Mouse (Mus musculus) embryonic facial prominence, embryonic 10.5 days (tissue): ENCODE data around the gene Schip1. TPM values are rescaled to one million over a fixed set of nuclear protein-coding genes. Genes with fewer than 3 reads are reported as not detected.
"Not testable (repeated sequence)": the region's sequence is repeated elsewhere in the genome, so short reads cannot be mapped to it uniquely, and the experiment has no call there.

Experiments
- DNase-seq: peaks from one replicate; pipeline ENCODE4 v3.0.0-alpha.2; 2017; ENCODE audit warnings: low spot score
- H3K27ac ChIP-seq: fragments of 300-500 bp; sonication (generic); replicated peaks from 2 replicates; pipeline ENCODE4 v1.5.1; 2016; ENCODE audit warnings: mild to moderate bottlenecking
- H3K27me3 ChIP-seq: fragments of 300-500 bp; sonication (generic); replicated peaks from 2 replicates; pipeline ENCODE4 v1.6.1; 2016; ENCODE audit warnings: low read depth, mild to moderate bottlenecking; ENCODE audit not compliant: poor library complexity, severe bottlenecking
- H3K36me3 ChIP-seq: fragments of 300-500 bp; sonication (generic); replicated peaks from 2 replicates; pipeline ENCODE4 v1.6.1; 2016; ENCODE audit warnings: mild to moderate bottlenecking, moderate library complexity
- H3K4me1 ChIP-seq: fragments of 300-500 bp; sonication (generic); 2 replicates; pipeline ENCODE4 v1.6.1; 2016
- H3K4me3 ChIP-seq: fragments of 300-500 bp; sonication (generic); 2 replicates; pipeline ENCODE4 v1.5.1; 2016; ENCODE audit warnings: mild to moderate bottlenecking, moderate library complexity
- H3K9me3 ChIP-seq: fragments of 300-500 bp; sonication (generic); 2 replicates; pipeline ENCODE4 v1.6.1; 2016; ENCODE audit warnings: mild to moderate bottlenecking
- WGBS: fragments of 180-500 bp; shearing (Covaris S2); methylation state at CpG from one replicate; pipeline ENCODE4 v1.1.7; 2016; 5-methylcytosine and 5-hydroxymethylcytosine counted together
- polyA plus RNA-seq: library from polyadenylated mRNA; unstranded; fragments of >200 nt; fragmentation: Nextera tagmentation; extraction: Ambion mirVana; gene quantifications from 2 replicates; pipeline ENCODE4 v1.2.1, GENCODE M21; 2016

Schip1 gene
- polyA plus RNA-seq, 1 experiment from 2014 or later: 39.4 TPM

DNA sequence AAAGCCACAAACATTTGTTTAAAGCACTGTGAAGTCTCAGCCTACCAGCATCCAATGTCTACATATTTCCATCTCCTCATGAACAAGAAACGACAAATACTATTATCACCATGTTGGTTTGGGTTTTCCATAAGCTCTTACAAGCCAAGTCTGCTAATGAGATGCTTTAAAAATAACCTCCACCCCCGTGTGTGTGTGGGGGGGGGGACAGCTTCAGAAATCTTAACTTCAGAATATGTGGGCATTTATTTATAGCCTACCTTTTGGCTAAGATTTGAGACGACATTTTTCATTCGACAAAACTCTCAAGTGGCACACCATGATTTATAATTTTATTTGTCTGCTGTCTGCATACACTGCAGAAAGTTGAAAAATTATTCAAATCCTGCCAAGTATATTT is 12.8 kb downstream of the Schip1 start:
- no peak overlapping the region for H3K27ac ChIP-seq
- H3K4me1 ChIP-seq: no peaks in the 10 kb centered on the region
- H3K36me3 ChIP-seq: no peaks in the 10 kb centered on the region
- no peak for DNase-seq
- no peaks in the 10 kb centered on the region for H3K9me3 ChIP-seq
- H3K4me3 ChIP-seq: no peak overlapping the region
- no peaks in the 10 kb centered on the region for H3K27me3 ChIP-seq
- WGBS: 84% methylated on average over 4 of the region's 4 CpGs

DNA sequence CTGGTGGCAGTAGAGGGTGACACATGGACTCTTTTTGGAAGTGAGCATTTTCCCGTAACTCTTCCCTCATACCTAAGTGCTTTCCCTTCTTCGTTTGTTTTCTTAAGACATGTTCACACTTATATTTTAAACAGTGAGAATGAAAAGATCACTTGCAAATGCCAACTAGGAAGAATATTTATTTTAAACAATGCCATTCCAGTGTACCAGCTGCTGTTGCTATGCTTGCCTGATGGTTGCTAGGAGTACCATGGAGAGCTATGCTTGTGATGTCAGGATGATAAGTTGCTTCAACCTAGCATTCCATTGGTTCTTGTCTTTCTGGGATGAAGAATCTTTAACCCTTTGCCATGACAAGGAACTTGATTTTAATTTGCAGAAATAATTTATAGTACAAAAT is 20.4 kb downstream of the Schip1 start:
- Histone ChIP-seq H3K4me1 (no peaks in the 10 kb centered on the region), H3K36me3 (no peaks in the 10 kb centered on the region), H3K9me3 (no peaks in the 10 kb centered on the region), H3K4me3 (no peak overlapping the region), H3K27ac (no peak overlapping the region), H3K27me3 (no peaks in the 10 kb centered on the region)
- no peak for DNase-seq
- WGBS: 85% methylated on average over 2 of the region's 2 CpGs

DNA sequence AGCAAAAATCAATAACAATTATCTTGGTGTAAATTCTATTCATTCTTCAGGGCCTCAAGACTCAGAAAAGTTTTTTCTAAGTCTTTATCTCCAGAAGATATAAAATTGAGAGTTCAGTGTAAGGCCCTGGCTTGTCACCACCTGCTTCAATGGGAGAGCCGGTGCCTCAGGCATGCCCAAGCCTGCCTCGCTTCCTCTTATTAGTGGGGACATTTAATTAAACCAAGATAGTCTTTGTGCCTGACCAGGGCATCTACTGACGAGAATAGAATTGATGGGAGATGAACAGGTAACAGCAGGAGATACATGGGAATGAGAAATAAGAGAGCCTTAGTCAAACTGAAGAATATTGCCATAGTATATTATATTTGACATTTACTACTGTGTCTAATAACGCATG is 27.5 kb downstream of the Schip1 start:
- no peaks in the 10 kb centered on the region for H3K9me3 ChIP-seq
- H3K4me3 ChIP-seq: no peak overlapping the region
- H3K4me1 ChIP-seq: no peaks in the 10 kb centered on the region
- 77% methylated on average over 4 of the region's 4 CpGs for WGBS
- no peak overlapping the region for H3K27ac ChIP-seq
- H3K36me3 ChIP-seq: no peaks in the 10 kb centered on the region
- H3K27me3 ChIP-seq: no peaks in the 10 kb centered on the region
- DNase-seq: no peak

DNA sequence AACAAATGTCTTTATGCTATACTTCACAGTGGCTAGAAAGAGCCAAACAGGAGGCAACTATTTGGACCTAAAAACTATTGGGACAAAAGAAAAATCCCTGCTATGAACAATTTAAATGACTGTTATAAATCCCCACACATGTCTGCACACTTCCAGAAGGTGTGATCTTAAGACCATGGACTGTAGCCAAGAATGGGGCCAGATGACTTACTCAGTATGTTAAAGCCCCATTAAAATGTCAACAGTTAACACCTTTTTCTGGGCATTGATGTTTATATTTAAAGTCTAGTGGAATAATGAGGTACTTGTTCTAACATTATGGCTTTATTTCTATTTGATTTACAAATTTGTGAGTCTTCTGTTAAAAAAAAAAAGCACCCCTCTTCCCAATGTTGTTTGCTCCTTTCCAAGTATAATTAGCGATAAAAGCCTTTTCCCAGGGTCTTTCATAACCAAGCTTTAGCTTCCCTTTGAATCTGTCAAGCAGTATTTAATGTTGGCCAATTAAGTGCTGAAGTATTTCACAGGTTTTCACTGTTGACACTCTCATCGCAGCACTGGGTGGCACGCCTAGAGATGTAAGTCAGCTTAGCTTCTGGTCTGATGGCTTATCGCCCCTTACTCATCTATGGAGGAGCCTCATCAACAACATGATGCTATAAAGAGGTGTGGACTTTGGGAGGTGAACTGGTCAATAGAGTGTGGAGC is 32.3 kb downstream of the Schip1 start:
- DNase-seq: no peak
- no peaks in the 10 kb centered on the region for H3K9me3 ChIP-seq
- no peaks in the 10 kb centered on the region for H3K36me3 ChIP-seq
- no peaks in the 10 kb centered on the region for H3K27me3 ChIP-seq
- H3K4me1 ChIP-seq: no peaks in the 10 kb centered on the region
- no peak overlapping the region for H3K4me3 ChIP-seq
- no peak overlapping the region for H3K27ac ChIP-seq
- 81% methylated on average over 4 of the region's 4 CpGs for WGBS

DNA sequence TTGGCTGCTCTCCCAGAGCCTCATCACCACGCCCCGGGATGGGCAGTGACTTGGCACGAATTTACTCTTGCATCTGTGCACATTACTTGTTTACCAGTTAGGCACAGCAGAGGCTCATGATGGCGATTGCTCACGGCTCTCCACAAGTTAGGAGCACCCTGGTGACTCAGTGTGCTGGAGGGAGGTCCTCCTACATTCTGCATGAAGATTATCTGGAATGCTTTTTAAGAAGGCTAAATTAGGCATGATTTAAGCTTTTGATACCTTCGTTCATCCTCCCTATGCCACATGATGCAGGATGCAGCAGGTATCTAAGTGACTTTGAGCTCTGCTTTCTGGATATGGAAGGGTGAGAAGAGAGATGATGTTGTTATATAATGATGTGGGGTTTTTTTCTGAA is 35.0 kb downstream of the Schip1 start:
- H3K27ac ChIP-seq, H3K4me3 ChIP-seq, H3K27me3 ChIP-seq, H3K4me1 ChIP-seq, DNase-seq, H3K9me3 ChIP-seq, H3K36me3 ChIP-seq: not testable (repeated sequence)
- 94% methylated on average over 6 of the region's 6 CpGs for WGBS

DNA sequence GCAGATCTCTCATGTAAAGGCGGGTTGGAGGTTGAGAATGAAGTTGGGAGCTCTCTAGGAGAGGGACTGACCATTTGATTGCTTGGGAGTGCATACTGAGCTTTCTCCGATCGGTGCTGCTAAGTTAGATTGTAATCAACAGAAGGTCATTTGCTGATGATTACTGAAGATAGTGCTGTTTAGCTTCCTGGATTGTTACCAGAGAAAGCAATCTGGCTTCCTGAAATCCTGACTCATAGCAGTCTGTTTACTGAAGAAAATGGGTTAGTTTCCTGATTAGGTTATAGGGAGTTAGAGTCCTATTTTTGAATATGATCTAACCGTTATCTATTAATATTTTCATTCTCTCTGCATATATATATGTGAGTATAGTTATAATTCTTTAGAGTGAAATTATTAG is 36.7 kb downstream of the Schip1 start:
- DNase-seq: no peak
- Histone ChIP-seq H3K27ac (no peak overlapping the region), H3K9me3 (no peaks in the 10 kb centered on the region), H3K27me3 (no peaks in the 10 kb centered on the region), H3K4me1 (no peaks in the 10 kb centered on the region), H3K36me3 (no peaks in the 10 kb centered on the region), H3K4me3 (no peak overlapping the region)
- WGBS: 73% methylated on average over 4 of the region's 4 CpGs

DNA sequence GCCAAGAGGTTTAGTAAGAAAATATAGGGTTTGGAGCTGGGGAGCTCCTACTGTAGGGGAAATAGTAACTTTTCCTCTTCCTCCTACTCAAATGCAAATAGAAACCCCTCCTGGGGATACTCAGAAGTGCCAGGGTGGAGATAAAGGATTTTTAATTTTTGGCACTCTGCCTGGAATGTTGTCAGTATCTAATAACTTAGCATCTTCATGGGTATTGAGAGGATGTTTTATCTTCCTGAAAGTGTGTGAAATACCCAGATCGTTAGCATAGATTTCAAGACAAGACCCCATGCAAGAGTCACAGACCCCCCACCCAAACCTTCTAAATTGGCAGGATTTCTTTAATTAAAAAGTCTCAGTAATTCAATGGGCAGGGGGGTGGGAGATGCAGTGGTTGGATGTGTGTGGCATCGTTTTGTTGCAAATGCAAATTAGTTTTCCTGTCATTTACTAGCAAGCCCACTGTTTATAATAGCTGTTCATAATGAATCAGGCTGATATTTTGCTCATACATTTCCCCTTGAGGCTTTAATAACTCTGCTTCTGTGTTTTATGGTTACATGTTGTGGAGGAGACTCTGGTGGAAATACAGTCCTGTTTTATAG is 40.6 kb downstream of the Schip1 start:
- Histone ChIP-seq H3K27me3 (no peaks in the 10 kb centered on the region), H3K4me1 (no peaks in the 10 kb centered on the region), H3K9me3 (no peaks in the 10 kb centered on the region), H3K4me3 (no peak overlapping the region), H3K36me3 (no peaks in the 10 kb centered on the region), H3K27ac (no peak overlapping the region)
- 81% methylated on average over 2 of the region's 2 CpGs for WGBS
- no peak for DNase-seq

DNA sequence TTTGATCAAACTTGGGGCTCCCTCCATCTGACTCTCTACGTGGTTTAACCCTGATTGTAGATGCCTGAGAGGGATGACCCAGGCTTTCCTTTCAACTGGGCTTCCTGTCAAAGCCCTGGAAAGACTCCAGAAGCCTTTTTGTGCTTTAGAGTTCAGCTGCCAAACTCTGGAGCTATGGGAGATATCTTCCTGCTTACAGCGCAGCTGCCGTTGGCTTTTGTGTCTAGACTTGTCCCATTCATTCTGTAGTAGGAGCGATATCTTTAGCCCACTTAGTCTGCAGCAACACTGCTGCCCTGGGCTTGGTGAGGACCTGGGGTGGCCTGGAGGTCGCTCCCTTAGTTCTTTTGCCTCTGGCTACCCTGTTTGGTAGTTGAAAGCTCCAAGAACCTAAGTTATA is 56.7 kb downstream of the Schip1 start:
- no peak for DNase-seq

DNA sequence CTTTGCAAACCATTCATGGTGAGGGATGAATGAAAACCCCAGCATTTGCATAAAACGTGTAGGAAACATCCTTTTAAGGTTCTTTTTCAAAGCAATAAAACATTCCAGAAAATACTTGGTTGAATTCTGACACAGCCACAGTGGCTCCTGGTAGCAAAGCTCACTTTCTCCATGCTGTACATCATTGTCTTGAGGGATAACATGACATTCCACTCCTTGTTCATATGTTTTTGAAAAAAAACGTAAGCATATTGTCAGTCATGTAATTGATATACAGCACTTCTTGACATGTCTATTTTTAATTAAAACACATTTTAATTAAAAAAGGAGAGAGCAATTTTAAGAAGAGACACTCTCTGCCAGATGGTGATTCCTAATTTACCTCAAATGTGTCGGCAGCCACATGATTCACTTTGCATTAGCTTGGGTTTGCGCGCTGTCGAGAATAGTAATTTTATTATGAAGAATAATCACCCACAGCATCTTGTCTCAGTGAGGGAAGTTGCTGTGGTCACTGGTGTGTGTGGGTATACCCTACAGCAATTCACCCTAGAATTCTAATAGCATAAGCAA is 61.8 kb downstream of the Schip1 start:
- Histone ChIP-seq H3K9me3 (no peaks in the 10 kb centered on the region), H3K27ac (no peak overlapping the region), H3K27me3 (no peaks in the 10 kb centered on the region), H3K4me1 (no peaks in the 10 kb centered on the region), H3K36me3 (no peaks in the 10 kb centered on the region), H3K4me3 (no peak overlapping the region)
- WGBS: 79% methylated on average over 6 of the region's 6 CpGs
- no peak for DNase-seq

More for the DNA sequence above, 56.7 kb downstream of the Schip1 start:
- H3K27me3 ChIP-seq: no peaks in the 10 kb centered on the region
- no peak overlapping the region for H3K4me3 ChIP-seq
- no peak overlapping the region for H3K27ac ChIP-seq
- WGBS: 71% methylated on average over 5 of the region's 5 CpGs
- H3K36me3 ChIP-seq: no peaks in the 10 kb centered on the region
- no peaks in the 10 kb centered on the region for H3K4me1 ChIP-seq
- H3K9me3 ChIP-seq: no peaks in the 10 kb centered on the region

DNA sequence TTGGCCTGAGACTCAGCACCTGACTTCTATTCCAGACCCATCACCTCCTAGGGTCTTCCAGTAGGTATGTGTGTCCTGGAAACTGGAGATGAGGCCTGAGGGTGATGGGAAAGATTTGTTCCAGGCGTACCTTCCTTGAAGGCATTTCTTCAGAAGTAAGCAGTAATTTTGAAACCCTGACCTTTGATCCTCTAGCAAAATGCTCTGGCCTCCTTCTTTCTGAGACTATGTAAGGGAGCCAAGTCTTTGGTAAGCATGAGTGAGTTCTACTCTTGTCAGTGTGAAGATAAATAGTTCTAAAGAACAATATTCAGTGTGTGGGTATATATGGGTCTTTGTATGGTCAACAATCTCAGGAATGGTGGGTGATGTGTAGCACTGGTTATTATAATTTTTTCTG is 65.8 kb downstream of the Schip1 start:
- Histone ChIP-seq H3K9me3 (no peaks in the 10 kb centered on the region), H3K36me3 (no peaks in the 10 kb centered on the region), H3K27ac (no peak overlapping the region), H3K4me3 (no peak overlapping the region), H3K27me3 (no peaks in the 10 kb centered on the region), H3K4me1 (no peaks in the 10 kb centered on the region)
- DNase-seq: no peak
- 84% methylated on average over 1 of the region's 1 CpGs for WGBS

DNA sequence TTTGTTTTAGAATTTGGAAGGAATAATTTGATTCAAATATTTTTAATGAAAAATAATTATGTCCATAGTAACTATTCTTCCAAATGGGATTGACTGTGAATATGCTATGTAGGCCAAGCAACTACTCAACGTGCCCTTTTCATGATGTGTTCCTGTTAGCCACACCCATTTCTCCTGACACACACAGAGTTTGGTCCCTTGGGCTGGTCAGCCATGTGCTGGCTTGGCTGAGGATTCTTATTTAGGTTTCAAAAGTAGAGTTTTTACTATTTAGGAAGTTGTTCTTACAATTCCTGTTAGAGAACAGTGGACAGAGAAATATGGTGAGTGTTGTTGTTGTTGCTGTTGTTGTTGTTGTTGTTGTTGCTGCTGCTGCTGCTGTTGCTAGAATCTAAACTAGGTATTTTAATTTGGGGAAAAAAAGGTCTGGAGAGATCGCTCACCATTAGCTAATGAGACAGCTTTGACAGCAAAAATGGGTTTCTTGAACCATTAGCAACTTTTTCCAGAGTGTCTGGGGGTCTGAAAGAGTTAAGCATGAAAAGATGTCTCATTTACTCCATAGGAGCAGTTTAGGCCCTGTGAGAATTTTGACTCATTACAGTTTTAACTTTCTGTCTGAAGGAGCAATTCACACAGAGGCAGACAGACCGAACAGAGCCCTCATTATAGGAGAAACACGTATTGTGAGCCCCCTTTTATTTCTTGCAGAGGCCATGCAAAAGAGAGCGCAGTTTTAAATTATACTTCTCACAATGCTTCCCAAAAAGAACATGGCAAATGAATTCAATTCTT is 74.4 kb downstream of the Schip1 start:
- no peak overlapping the region for H3K27ac ChIP-seq
- no peaks in the 10 kb centered on the region for H3K9me3 ChIP-seq
- no peaks in the 10 kb centered on the region for H3K36me3 ChIP-seq
- H3K4me3 ChIP-seq: no peak overlapping the region
- WGBS: 63% methylated on average over 5 of the region's 5 CpGs
- H3K4me1 ChIP-seq: no peaks in the 10 kb centered on the region
- no peaks in the 10 kb centered on the region for H3K27me3 ChIP-seq
- no peak for DNase-seq

DNA sequence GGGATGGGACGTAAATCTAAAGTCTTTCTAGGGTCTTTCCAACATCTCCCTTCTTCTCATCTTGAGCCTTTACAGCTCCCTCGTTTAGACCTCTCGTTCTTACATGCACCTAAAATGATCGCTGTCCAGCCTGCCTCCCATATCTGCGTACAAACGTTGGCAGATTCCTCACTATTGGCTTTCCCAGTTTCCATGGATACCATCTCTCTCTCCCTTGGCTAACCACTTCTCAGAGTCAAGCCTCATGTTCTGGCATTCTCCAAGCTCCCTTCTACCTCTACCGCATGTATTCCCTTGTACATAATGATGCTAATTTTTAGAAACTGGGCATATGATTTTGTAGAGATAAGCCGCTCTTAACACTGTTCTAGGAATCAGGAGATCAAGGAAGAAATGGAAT is 86.1 kb downstream of the Schip1 start:
- no peaks in the 10 kb centered on the region for H3K27me3 ChIP-seq
- DNase-seq: no peak
- H3K4me3 ChIP-seq: no peak overlapping the region
- no peaks in the 10 kb centered on the region for H3K9me3 ChIP-seq
- H3K27ac ChIP-seq: no peak overlapping the region
- no peaks in the 10 kb centered on the region for H3K4me1 ChIP-seq
- no peaks in the 10 kb centered on the region for H3K36me3 ChIP-seq
- 88% methylated on average over 8 of the region's 8 CpGs for WGBS

DNA sequence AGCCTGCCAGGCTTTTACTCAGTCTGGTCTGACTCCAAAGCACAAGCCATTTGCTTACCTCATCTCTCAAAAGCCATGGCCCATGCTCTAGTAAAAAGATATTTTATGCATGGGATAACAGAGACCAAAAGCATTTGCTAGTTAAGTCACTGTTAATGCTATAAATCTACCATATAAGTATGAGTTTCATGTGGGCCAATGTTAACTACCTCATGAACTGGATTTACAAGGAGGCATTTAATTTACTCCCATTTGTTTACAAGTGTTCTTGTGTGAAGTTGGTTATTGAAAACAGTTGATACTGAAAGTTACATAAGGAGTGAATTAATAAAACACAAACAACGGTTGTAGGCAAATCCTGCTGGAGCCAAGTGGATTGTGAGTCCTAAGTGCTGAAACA is 95.6 kb downstream of the Schip1 start:
- no peaks in the 10 kb centered on the region for H3K4me1 ChIP-seq
- H3K27ac ChIP-seq: no peak overlapping the region
- H3K27me3 ChIP-seq: no peaks in the 10 kb centered on the region
- H3K36me3 ChIP-seq: no peaks in the 10 kb centered on the region
- WGBS: 84% methylated on average over 1 of the region's 1 CpGs
- no peak overlapping the region for H3K4me3 ChIP-seq
- no peaks in the 10 kb centered on the region for H3K9me3 ChIP-seq
- DNase-seq: no peak
